Mouse (Mus musculus) C2C12 (cell line): ENCODE results near the gene Hoxa1.

Experiments
- CEBPB ChIP-seq: IDR thresholded peaks from one replicate; pipeline ENCODE4 v1.6.1; 2011; ENCODE audit warnings: low read depth, mild to moderate bottlenecking, control low read depth, moderate library complexity
- CTCF ChIP-seq: IDR thresholded peaks from one replicate; pipeline ENCODE4 v1.5.1; 2011; ENCODE audit not compliant: control insufficient read depth, insufficient read depth, insufficient read length
- MAX ChIP-seq: IDR thresholded peaks from one replicate; pipeline ENCODE4 v1.6.1; 2011; ENCODE audit warnings: mild to moderate bottlenecking, control low read depth
- MYOD1 ChIP-seq: IDR thresholded peaks from one replicate; pipeline ENCODE4 v1.6.1; 2011; ENCODE audit warnings: low read depth; ENCODE audit not compliant: control insufficient read depth, insufficient read length
- USF1 ChIP-seq: IDR thresholded peaks from one replicate; pipeline ENCODE4 v1.6.1; 2011; ENCODE audit warnings: low read depth, mild to moderate bottlenecking, control low read depth, moderate library complexity

GRCm38 (mm10) chr6:52190906-52191810 is 33.0 kb upstream of the Hoxa1 start, which contains the start of gene Hoxa4:
- no peak for TF ChIP-seq CTCF
- TF ChIP-seq USF1 = no peak
- no peak for TF ChIP-seq MAX
- TF ChIP-seq CEBPB = no peak
- TF ChIP-seq MYOD1 = no peak
